Mouse (Mus musculus) liver, embryonic 15.5 days (tissue): Measurements from ENCODE around the gene Vmn1r11. TPM values are rescaled to one million over a fixed set of nuclear protein-coding genes. Genes with fewer than 3 reads are reported as not detected.

Experiments used
- ATAC-seq: fragments of 200-750 bp; cut with Nextera tagmentation; 2 replicates; pipeline ENCODE4 v1.8.0; 2017; ENCODE audit warnings: moderate number of reproducible peaks, mild to moderate bottlenecking, moderate library complexity; ENCODE audit not compliant: insufficient read depth
- H3K27ac ChIP-seq: fragments of 300-500 bp; sonication (generic); replicated peaks from 2 replicates; pipeline ENCODE4 v1.5.1; 2015; ENCODE audit warnings: mild to moderate bottlenecking, inconsistent platforms
- H3K27me3 ChIP-seq: fragments of 300-500 bp; sonication (generic); 2 replicates; pipeline ENCODE4 v1.6.1; 2015; ENCODE audit warnings: mild to moderate bottlenecking, inconsistent platforms
- H3K36me3 ChIP-seq: fragments of 300-500 bp; sonication (generic); replicated peaks from 2 replicates; pipeline ENCODE4 v1.6.1; 2015; ENCODE audit warnings: moderate library complexity, mild to moderate bottlenecking, inconsistent platforms
- H3K4me1 ChIP-seq: fragments of 300-500 bp; sonication (generic); replicated peaks from 2 replicates; pipeline ENCODE4 v1.6.1; 2015; ENCODE audit warnings: inconsistent platforms
- H3K4me2 ChIP-seq: fragments of 300-500 bp; sonication (generic); 2 replicates; pipeline ENCODE4 v1.6.1; 2015; ENCODE audit warnings: moderate library complexity, mild to moderate bottlenecking, inconsistent platforms
- H3K4me3 ChIP-seq: fragments of 300-500 bp; sonication (generic); replicated peaks from 2 replicates; pipeline ENCODE4 v1.5.1; 2015; ENCODE audit warnings: mild to moderate bottlenecking, inconsistent platforms
- H3K9ac ChIP-seq: fragments of 300-500 bp; sonication (generic); 2 replicates; pipeline ENCODE4 v1.6.1; 2015; ENCODE audit warnings: moderate library complexity, mild to moderate bottlenecking, inconsistent platforms
- H3K9me3 ChIP-seq: fragments of 300-500 bp; sonication (generic); replicated peaks from 2 replicates; pipeline ENCODE4 v1.6.1; 2016; ENCODE audit warnings: inconsistent platforms
- WGBS: fragments of 180-500 bp; shearing (Covaris S2); methylation state at CpG from one replicate; pipeline ENCODE4 v1.1.7; 2015; ENCODE audit warnings: mixed read lengths; ENCODE audit not compliant: insufficient replicate concordance; 5-methylcytosine and 5-hydroxymethylcytosine counted together
- polyA plus RNA-seq: library from polyadenylated mRNA; unstranded; fragments of >200 nt; fragmentation: Nextera tagmentation; extraction: Ambion mirVana; gene quantifications from 2 replicates; pipeline ENCODE4 v1.2.1, GENCODE M21; 2015

Vmn1r11 gene
- polyA plus RNA-seq = not detected in 2 replicates

DNA sequence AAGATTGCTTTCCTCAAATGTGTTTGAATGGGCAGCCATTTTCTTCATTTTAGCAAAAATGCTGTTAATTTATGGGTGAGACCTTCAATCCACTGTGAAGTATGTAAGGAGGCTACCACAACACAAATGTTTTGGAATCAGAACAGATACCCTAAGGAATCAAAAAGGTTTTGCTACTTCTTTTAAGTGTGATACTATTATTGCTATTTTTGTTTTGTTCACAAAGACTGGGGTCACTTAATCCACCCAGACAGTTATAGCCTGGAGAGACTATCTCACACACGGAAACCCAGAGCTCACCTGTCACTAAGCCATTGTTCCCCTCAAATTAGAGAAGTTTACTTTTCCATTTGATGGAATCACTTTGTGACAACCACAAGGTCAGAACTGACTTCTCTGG lies at the start of gene Vmn1r11:
Gene Vmn1r11 (plus strand): TSS at position 301 of the 400 bp plus-strand sequence.
- Histone ChIP-seq H3K27ac (no peak within 1 kb of the TSS), H3K9me3 (no peaks in the 10 kb centered on the region), H3K9ac (no peak within 1 kb of the TSS), H3K36me3 (no peaks in the 10 kb centered on the region), H3K4me3 (no peak within 1 kb of the TSS), H3K4me2 (no peak within 1 kb of the TSS), H3K27me3 (no peaks in the 10 kb centered on the region), H3K4me1 (no peaks in the 10 kb centered on the region)
- WGBS = 45% methylated on average over 1 of the region's 1 CpGs
- ATAC-seq = no peak

DNA sequence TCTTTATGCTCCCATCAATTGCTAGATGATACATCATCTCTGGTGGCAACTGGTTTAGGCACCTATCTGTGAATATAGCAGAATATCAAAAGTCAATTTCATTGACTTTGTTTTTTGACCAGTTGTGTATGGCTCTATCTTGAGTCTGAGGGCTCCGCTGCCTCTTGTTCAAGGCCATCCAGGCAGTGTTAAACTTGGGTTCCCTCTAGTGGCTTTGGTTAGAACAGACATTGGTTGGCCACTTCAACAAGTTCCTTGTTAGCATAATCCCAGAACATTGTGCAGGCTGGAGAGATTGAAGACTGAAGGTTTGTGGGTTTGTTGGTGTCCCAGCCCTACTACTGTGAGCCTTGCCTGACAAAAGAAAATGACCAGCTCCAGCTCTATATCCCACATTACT lies 26.9 kb upstream of the Vmn1r11 start:
- Histone ChIP-seq H3K4me3 (no peak overlapping the region), H3K36me3 (no peaks in the 10 kb centered on the region), H3K4me1 (no peaks in the 10 kb centered on the region), H3K27me3 (no peaks in the 10 kb centered on the region), H3K4me2 (no peak overlapping the region), H3K9me3 (no peaks in the 10 kb centered on the region), H3K27ac (no peak overlapping the region), H3K9ac (no peak overlapping the region)
- no peak for ATAC-seq
- 58% methylated on average over 1 of the region's 1 CpGs for WGBS

DNA sequence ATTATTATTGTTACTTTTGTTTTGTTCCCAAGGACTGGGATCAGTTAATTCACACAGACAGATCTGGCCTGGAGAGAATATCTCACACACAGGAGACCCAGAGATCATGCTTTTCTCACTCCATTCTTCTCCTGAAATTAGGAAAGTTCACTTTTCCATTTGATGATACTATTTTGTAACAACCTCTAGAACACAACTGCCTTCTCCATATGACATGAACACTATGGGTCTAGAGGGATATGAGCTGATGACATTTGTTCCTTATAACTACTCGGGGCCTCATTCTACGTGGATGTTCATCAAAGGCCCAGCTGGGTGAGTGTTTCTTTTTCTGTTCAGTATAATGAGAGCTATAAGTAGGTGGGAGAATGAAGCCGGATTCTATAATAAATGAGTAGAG lies 24.1 kb upstream of the Vmn1r11 start, which contains the start of gene Vmn1r10:
Gene Vmn1r10 (plus strand): TSS at position 301 of the 400 bp plus-strand sequence.
- no peak for ATAC-seq
- Histone ChIP-seq H3K9ac (no peak within 1 kb of the TSS), H3K4me1 (no peaks in the 10 kb centered on the region), H3K27ac (no peak within 1 kb of the TSS), H3K4me2 (no peak within 1 kb of the TSS), H3K9me3 (no peaks in the 10 kb centered on the region), H3K4me3 (no peak within 1 kb of the TSS), H3K36me3 (no peaks in the 10 kb centered on the region), H3K27me3 (no peaks in the 10 kb centered on the region)
- whole genome bisulfite sequencing = 55% methylated on average over 3 of the region's 3 CpGs

DNA sequence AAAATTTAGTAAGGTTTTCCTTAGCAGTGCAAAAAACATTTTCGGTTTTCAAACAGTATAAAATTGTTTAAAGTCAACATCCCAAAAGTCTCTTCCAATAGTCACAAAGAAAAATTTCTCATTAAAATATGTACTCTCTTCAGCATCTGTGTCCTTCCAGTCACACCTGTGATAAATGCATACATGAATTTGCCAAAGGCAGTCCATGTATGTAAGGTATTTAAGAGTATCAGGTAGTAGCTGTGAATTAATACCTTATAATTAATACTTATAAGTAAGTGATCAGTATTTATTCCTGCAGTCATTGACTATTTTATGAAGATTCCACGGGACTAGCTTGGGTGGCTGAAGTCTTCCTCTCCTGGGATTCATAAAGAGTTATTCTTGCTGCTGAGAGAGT lies 23.4 kb downstream of the Vmn1r11 start, which contains the start of gene Vmn1r12:
Gene Vmn1r12 (plus strand): TSS at position 301 of the 400 bp plus-strand sequence.
- Histone ChIP-seq H3K9ac (no peak within 1 kb of the TSS), H3K4me2 (no peak within 1 kb of the TSS), H3K27me3 (no peaks in the 10 kb centered on the region), H3K36me3 (no peaks in the 10 kb centered on the region), H3K4me1 (no peaks in the 10 kb centered on the region), H3K27ac (no peak within 1 kb of the TSS), H3K4me3 (no peak within 1 kb of the TSS), H3K9me3 (no peaks in the 10 kb centered on the region)
- ATAC-seq = no peak
- 48% methylated on average over 2 of the region's 2 CpGs for WGBS

Other genes starting within 250 kb of the Vmn1r11 start
- gene Nt5c3, start 209.5 kb upstream of the Vmn1r11 start, polyA plus RNA-seq = 234 and 240 TPM in 2 replicates
- gene Vmn1r4, start 209.4 kb upstream of the Vmn1r11 start, polyA plus RNA-seq = 0.15 and 0.16 TPM in 2 replicates
- gene Vmn1r5, start 163.2 kb upstream of the Vmn1r11 start, polyA plus RNA-seq = not detected in 2 replicates
- gene Vmn1r6, start 136.2 kb upstream of the Vmn1r11 start, polyA plus RNA-seq = not detected in 2 replicates
- gene Vmn1r7, start 108.1 kb upstream of the Vmn1r11 start, polyA plus RNA-seq = not detected in 2 replicates
- gene Vmn1r8, start 101.2 kb upstream of the Vmn1r11 start, polyA plus RNA-seq = not detected in 2 replicates
- not detected in 2 replicates for gene Vmn1r9, start 66.7 kb upstream of the Vmn1r11 start, polyA plus RNA-seq
- not detected in 2 replicates for gene Vmn1r10, start 24.0 kb upstream of the Vmn1r11 start, polyA plus RNA-seq
- gene Vmn1r12, start 23.5 kb downstream of the Vmn1r11 start, polyA plus RNA-seq = not detected in 2 replicates
- gene Vmn1r13, start 69.8 kb downstream of the Vmn1r11 start, polyA plus RNA-seq = not detected in 2 replicates
- not detected in 2 replicates for gene Vmn1r14, start 98.2 kb downstream of the Vmn1r11 start, polyA plus RNA-seq
- not detected in 2 replicates for gene Vmn1r15, start 124.5 kb downstream of the Vmn1r11 start, polyA plus RNA-seq
- not detected in 2 replicates for gene Vmn1r16, start 196.0 kb downstream of the Vmn1r11 start, polyA plus RNA-seq
- gene Vmn1r17, start 230.3 kb downstream of the Vmn1r11 start, polyA plus RNA-seq = not detected in 2 replicates